Comparison of ENCODE assay signal across 12 mouse cellular contexts in genomic region chr3:35145569-35145968, GRCm38 (mm10).
"Had no signal": no experiment of that assay in that cellular context is flagged by ENCODE, and none has a peak within 500 bp of the region (broad histone marks: within the 10 kb centered on the region; RNA-seq: fewer than 3 reads in every experiment).

No protein-coding gene starts in this region.

- H3K4me1 ChIP-seq: liver, embryonic 12.5 days; megakaryocyte, embryonic 14.5 days; neural tube, embryonic 12.5 days had no signal

- H3K4me2 ChIP-seq: liver, embryonic 12.5 days; lung, embryonic 15.5 days; midbrain, embryonic 11.5 days; midbrain, embryonic 13.5 days; midbrain, embryonic 15.5 days; neural tube, embryonic 12.5 days had no signal

- H3K9ac ChIP-seq: liver, embryonic 12.5 days; liver, embryonic 14.5 days; lung, embryonic 15.5 days; midbrain, embryonic 13.5 days; midbrain, embryonic 15.5 days; neural tube, embryonic 12.5 days had no signal

- H3K9me3 ChIP-seq: liver, embryonic 12.5 days; lung, embryonic 15.5 days; midbrain, embryonic 15.5 days; neural tube, embryonic 12.5 days had no signal

- H3K27me3 ChIP-seq: liver, embryonic 12.5 days; lung, embryonic 15.5 days; megakaryocyte, embryonic 14.5 days; midbrain, embryonic 13.5 days; midbrain, embryonic 15.5 days; neural tube, embryonic 12.5 days had no signal

- DNase-seq: right cerebral cortex, postnatal 14 days; thymus, adult 18-20 months; thymus, postnatal 14 days; thymus, postnatal 36 days had no signal

- H3K27ac ChIP-seq: liver, embryonic 12.5 days; liver, embryonic 14.5 days; lung, embryonic 15.5 days; midbrain, embryonic 13.5 days; midbrain, embryonic 15.5 days; neural tube, embryonic 12.5 days had no signal

- H3K36me3 ChIP-seq: liver, embryonic 12.5 days; lung, embryonic 15.5 days; midbrain, embryonic 13.5 days; midbrain, embryonic 15.5 days; neural tube, embryonic 12.5 days had no signal

- ATAC-seq: liver, embryonic 12.5 days; midbrain, embryonic 13.5 days; midbrain, embryonic 15.5 days had no signal

- H3K4me3 ChIP-seq: liver, embryonic 12.5 days; lung, embryonic 15.5 days; megakaryocyte, embryonic 14.5 days; midbrain, embryonic 13.5 days; midbrain, embryonic 15.5 days; neural tube, embryonic 12.5 days had no signal
